Comparison of ENCODE assay signal across 17 mouse cellular contexts in the genomic region with DNA sequence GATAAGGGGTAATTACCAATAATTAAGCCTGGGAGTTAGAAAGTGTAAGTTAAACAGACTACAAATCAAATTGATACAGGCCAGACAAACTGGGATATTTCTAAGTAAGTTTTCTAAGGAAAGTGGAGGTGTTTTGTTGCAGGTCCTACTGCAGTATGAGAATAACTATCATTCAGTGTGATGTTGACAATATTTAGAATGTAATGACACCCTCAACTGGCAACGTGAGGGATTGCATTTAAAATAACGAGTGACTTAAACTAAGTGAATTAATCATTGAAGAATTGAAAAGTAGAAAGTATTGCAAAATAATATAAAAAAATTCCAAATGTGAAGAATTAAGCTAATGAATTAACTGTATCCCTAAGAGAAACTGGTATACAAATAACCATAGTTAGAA. TPM values are rescaled to one million over a fixed set of nuclear protein-coding genes. Genes with fewer than 3 reads are reported as not detected.
DNase-seq lines count a peak whose midpoint lies in the region; ATAC-seq lines count a peak whose summit lies in the region.
"Had no signal": no experiment of that assay in that cellular context is flagged by ENCODE, and none has a peak within 500 bp of the region (broad histone marks: within the 10 kb centered on the region; RNA-seq: fewer than 3 reads in every experiment).

No protein-coding gene starts in this region.

- H3K9ac ChIP-seq in heart, embryonic 13.5 days: no peak overlapping the region
- H3K9ac ChIP-seq: liver, embryonic 14.5 days; stomach, embryonic 15.5 days had no signal

- 0 out of 2 replicates have a peak overlapping the region, but pooled peaks have one; percentile 24 for H3K27ac ChIP-seq in heart, embryonic 13.5 days (replicated peaks)
- H3K27ac ChIP-seq: liver, embryonic 14.5 days; stomach, embryonic 15.5 days had no signal

- intact Hi-C loops in heart, postnatal 36 days (cut with DNase I): no loop called here

- 0 out of 2 replicates have a peak, but pooled peaks cover 5% of the 10 kb centered on the region for H3K36me3 ChIP-seq in heart, embryonic 13.5 days
- H3K36me3 ChIP-seq: stomach, embryonic 15.5 days had no signal

- no peaks in the 10 kb centered on the region for H3K27me3 ChIP-seq in heart, embryonic 13.5 days (replicated peaks)
- H3K27me3 ChIP-seq: megakaryocyte, embryonic 14.5 days; stomach, embryonic 15.5 days had no signal

- H3K4me2 ChIP-seq in heart, embryonic 13.5 days: no peak overlapping the region
- H3K4me2 ChIP-seq: stomach, embryonic 15.5 days had no signal

- peaks cover 89% of the 10 kb centered on the region for H3K4me1 ChIP-seq in heart, embryonic 13.5 days
- H3K4me1 ChIP-seq: stomach, embryonic 15.5 days had no signal

- no peak overlapping the region for H3K4me3 ChIP-seq in heart, embryonic 13.5 days
- H3K4me3 ChIP-seq: megakaryocyte, embryonic 14.5 days; myocyte; stomach, embryonic 15.5 days had no signal

- H3K9me3 ChIP-seq in heart, embryonic 13.5 days: no peaks in the 10 kb centered on the region
- H3K9me3 ChIP-seq: megakaryocyte, embryonic 14.5 days; stomach, embryonic 15.5 days had no signal

- ATAC-seq in heart, embryonic 13.5 days (ENCODE audit: extremely low read depth, insufficient number of reproducible peaks, low FRiP score, low TSS enrichment): no peak

- no peak for DNase-seq in heart, postnatal 36 days
- peak; percentile 17 for DNase-seq in layer of hippocampus, adult 11-12 months (ENCODE audit: low spot score)
- no peak for DNase-seq in layer of hippocampus, postnatal 10 days (ENCODE audit: low spot score in 2 of 2)
- DNase-seq in 416B (ENCODE audit: low read depth) (peak; percentile 43), MEL-GATA-1-ER (ENCODE audit: extremely low read depth, low read depth) (peak; percentile 57)
- no peak for DNase-seq in urinary bladder, postnatal 14 days (ENCODE audit: low spot score)
- DNase-seq: adrenal gland, postnatal 25 days; left cerebral cortex, postnatal 4 days; thymus, postnatal 25 days had no signal

- WGBS in heart, embryonic 13.5 days: 32% methylated on average over 2 of the region's 2 CpGs

RNA-seq across cellular contexts. Expression of gene Ctnna3, which starts 49.0 kb away (rescaled TPM):
- polyA plus RNA-seq in heart, embryonic 13.5 days (2015; fragmentation: Nextera tagmentation; extraction: Ambion mirVana): 18.5 and 21.8 TPM in 2 replicates
- total RNA-seq in heart, postnatal 36 days (2021): 10 to 100 TPM; 52.9 to 58.5 TPM
- 1 to 10 TPM; 1.0 to 1.5 TPM for total RNA-seq in layer of hippocampus, postnatal 10 days (2021)

RNA-seq across cellular contexts. Expression of gene Gm7075, which starts 57.4 kb away (rescaled TPM):
- polyA plus RNA-seq in heart, embryonic 13.5 days (2015; fragmentation: Nextera tagmentation; extraction: Ambion mirVana): not detected in 2 replicates
- total RNA-seq in heart, postnatal 36 days (2021): not detected
- total RNA-seq in layer of hippocampus, postnatal 10 days (2021): not detected
- total RNA-seq: adrenal gland, postnatal 25 days; heart, adult 18-20 months; left cerebral cortex, postnatal 4 days had no signal
- polyA plus RNA-seq: frontal cortex, adult 2 months; large intestine, adult 2 months; liver, embryonic 14.5 days; myocyte; stomach, embryonic 15.5 days had no signal

Comparison
In these comparisons a context has a peak if more than half of its experiments do, and no peak if none do; other contexts are left out.
1. DNase-seq: peak in layer of hippocampus, adult 11-12 months (single experiment), 416B (single experiment) and MEL-GATA-1-ER (single experiment); none in heart, postnatal 36 days (0 of 2), layer of hippocampus, postnatal 10 days (0 of 2) and urinary bladder, postnatal 14 days (single experiment).
2. RNA of gene Ctnna3, which starts 49.0 kb away (total RNA-seq): 52.9 to 58.5 TPM in heart, postnatal 36 days; 1.0 to 1.5 TPM in layer of hippocampus, postnatal 10 days; every median in the first group is over 10 times any median in the second.